Mouse (Mus musculus): ENCODE measurements around the gene Gm20388.
A peak's percentile ranks its signal among the peaks of the same experiment; 100 is the strongest.
"Not testable (repeated sequence)": the region's sequence is repeated elsewhere in the genome, so short reads cannot be mapped to it uniquely, and the experiment has no call there.

Gene Gm20388

DNA sequence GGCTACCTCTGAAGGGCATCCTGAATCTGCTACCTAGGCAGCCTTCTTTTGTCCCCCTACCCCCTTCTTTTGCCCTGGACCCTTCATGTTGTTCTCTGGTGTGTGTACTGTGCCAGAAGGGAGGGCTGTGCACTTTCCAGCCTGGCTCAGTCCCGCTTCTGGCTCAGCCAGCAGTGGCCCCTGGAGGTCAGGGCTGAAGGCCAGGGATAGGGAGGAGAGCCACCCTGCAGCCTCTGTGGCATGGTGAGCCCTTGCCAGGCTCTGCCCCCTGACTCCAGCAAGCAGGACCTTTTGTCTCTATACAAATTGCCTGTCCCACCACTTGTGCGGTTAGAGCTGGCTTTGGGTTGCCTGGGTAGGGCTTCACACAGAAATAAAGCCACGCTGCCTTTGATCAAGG lies 403.0 kb downstream of the Gm20388 start:
- DNase-seq (ENCODE audit: inconsistent ontology term) = no peak

DNA sequence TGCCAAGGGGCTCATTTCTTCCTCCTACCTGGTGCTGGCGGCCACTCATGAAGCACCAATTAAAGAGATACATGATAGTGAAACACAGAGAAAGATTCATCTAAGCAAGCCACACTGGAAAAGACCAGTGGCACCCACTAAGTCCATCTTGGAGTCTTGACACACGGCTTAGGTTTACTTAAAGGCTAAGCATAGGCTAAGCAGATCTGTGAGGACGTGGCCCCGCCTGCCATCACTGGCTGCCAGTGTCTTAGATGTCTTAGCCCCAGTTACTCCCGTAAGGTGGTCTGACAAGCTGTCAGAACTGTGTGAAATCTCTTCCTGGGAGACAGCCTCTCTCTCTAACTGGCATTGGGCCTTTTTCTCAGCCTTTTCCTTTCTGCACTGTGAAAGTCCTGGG lies 404.3 kb downstream of the Gm20388 start:
- DNase-seq (ENCODE audit: inconsistent ontology term) = no peak

DNA sequence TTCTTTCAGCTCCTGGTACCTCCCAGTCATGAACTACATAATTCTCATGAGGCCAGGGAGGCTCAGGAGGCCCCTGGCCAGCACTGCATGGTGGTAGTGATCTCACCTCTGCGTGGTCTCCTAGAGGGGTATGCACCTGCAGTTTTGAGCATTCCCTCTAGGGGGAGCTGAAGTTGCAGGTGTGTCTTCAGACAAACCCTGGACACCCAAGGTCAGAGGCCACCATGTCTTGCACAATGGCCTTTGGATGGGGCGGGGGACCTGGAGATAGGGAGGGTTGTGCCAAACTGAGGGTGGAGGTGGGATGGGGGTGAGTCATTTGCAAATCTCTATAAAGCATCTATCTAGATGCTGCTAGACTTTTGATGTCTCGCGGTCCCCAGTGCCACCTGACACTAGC lies 405.0 kb downstream of the Gm20388 start:
- no peak for DNase-seq (ENCODE audit: inconsistent ontology term)

DNA sequence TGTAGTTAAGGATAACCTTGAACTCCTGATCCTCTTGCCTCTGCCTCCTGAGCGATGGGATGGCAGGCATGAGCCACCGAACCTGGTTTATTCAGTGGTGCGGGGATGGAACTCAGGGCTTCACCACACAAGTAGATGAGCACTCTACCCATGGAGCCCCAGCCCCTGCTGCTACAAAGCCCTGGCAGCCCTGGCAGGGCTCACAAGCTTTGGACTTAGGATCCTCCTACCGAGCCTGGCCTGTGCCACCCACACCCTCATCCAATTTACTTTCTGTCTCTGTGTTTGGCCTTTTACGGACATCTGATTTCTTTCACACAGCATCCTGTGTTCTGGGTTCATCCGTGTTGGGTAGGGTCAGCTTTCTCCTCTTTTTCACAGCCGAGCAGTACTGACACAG lies 406.1 kb downstream of the Gm20388 start:
- no peak for DNase-seq (ENCODE audit: inconsistent ontology term)

DNA sequence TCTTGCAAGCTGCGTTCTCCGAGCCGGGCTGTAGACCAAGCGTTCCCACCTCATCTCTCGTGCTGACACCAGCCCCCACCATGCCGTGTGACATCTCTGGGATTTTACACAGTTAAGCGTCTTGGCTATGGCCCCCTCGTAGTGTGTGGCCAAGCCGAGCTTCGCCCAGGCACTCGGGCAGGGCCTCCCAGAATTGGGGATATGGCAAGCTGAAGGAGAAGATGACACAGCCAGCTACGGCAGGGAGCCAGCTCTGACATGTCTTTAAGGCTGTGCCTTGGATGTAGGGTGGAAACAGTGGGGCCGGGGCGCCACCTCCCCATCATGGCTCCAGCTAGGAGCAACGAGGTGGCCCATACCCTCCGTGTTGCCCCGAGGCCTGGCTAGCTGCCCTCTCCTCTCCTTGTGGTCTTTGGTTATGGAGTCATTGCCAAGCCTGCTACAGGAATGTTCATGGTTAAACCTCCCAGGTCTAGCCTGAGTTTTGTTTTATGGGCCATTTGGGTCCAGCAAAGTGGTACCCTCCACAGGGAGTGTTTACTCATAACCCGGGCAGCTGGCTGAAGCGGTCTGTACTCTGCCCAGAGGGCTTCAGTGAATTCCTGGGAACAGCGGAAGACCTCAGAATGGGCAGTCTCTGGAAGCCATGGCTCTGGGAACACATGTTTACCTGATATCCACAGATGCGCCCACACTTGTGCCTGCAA lies 406.6 kb downstream of the Gm20388 start:
- peak; percentile 61 for DNase-seq (ENCODE audit: inconsistent ontology term)

DNA sequence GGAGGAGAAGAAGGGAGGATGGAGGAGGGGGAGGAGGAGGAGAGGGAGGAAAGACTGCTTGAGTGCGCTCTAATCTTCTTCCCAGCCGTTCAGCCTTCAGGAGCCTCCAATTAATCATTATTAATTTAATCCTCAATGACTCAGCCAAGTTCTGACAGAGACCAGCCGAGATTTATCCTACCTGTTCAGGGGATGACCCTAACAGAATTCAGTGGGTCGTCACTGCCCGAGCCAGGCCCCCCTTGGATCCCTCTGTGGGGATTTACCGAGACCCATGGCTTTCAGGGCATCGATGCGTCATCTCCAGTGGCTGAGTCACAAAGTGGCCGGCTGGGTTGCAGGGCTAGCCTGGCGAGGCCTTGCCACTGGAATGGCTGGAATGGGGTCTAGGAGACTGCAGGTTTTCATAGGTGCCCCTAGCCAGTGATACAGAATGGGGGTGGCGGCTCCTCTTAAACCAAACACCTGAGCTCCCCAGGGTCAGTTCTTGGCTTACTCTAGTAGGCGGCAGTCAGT lies 407.9 kb downstream of the Gm20388 start:
- DNase-seq (ENCODE audit: inconsistent ontology term) = peak; percentile 80

DNA sequence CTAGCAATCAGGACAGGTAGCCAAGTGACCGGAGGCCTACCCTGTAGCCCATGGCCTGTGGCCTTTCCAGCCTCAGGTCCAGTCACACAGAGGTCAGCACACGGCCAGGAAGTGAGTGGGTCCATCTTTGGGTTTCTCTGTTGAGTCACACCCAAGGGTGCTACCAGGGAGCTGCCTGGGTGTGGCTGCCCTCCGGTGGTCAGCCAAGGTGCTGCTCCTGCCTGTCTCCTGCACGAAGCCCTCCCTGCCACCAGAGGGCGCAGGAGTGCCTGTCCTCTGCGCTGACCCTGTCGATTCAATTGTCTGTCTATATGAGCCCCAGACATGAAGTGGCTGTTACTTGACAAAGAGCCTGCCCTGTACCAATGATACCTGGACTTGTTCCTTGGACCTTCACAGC lies 408.8 kb downstream of the Gm20388 start:
- DNase-seq (ENCODE audit: inconsistent ontology term) = peak; percentile 59

DNA sequence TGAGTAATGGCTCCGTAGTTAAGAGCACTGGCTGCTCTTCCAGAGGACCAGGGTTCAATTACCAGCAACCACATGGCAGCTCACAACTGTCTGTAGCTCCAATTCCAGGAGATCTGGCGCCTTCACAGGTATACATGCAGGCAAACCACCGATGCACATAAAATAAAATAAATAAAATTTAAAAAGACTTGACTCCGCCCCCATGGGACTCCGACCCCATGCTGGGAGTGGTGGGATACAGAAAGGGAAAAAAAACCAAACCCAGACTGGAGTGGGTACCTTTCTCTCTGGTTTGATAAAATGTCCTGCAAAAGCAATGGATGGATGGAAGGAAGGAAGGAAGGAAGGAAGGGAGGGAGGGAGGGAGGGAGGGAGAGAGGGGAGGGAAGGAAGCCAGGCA lies 409.5 kb downstream of the Gm20388 start:
- no peak for DNase-seq (ENCODE audit: inconsistent ontology term)

DNA sequence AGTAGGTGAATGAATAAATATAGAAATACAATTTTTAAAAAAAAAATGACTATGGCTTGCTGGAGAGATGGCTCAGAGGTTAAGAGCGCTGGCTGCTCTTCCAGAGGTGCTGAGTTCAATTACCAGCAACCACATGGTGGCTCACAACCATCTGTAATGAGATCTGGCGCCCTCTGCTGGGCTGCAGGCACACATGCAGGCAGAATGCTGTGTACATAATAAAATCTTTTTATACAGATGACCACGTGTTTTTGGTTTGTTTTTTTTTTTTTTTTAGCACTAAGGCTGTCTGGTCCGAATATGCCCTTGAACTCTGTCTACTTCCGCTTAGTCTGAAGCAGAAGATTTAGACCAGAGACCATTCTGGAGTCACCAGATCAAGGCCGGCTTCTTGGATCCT lies 411.1 kb downstream of the Gm20388 start:
- no peak for DNase-seq (ENCODE audit: inconsistent ontology term)

DNA sequence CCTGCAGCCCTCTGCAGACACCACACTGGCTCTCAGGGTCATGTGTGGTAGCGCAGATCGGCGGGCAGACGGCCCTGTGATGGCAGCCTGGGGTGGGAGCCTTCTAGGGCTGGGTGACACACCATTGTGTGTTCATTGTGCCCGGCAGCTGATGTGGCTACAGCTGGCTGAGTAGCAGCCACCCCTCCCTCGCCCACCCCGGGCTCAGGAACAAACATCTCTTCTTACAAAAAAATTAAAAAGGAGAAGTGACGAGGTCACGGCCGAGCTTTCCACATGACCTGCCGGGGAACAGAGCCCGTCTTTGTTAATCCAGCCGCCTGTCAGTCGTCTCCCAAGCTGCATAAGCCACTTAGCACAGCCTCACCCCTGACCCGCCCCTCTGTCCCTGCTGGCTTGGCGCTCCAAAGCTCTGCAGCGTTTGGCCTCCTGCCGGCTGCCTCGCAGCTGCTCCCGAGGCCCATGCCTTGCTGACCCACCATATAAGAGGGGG lies 412.4 kb downstream of the Gm20388 start:
- DNase-seq (ENCODE audit: inconsistent ontology term) = peak; percentile 89

DNA sequence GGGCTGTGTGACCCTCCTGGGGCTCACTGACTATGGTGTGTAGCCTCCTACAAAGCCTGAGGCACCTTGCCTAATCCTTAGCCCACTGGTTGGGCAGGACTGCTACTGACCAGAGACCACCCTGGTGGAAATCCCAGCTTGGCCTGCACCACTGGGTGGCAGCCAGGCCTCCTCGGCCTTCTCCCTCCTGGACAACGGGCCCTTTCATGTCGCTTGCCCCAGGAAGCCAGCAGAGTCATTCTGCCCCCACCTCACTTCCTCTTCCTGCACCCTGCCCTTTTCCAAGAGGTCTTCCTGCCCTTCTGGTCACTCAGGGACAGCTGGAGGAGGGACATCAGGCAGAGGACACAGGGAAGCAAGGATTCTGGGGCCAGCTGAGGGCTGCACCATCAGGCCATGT lies 413.9 kb downstream of the Gm20388 start:
- DNase-seq (ENCODE audit: inconsistent ontology term) = no peak

DNA sequence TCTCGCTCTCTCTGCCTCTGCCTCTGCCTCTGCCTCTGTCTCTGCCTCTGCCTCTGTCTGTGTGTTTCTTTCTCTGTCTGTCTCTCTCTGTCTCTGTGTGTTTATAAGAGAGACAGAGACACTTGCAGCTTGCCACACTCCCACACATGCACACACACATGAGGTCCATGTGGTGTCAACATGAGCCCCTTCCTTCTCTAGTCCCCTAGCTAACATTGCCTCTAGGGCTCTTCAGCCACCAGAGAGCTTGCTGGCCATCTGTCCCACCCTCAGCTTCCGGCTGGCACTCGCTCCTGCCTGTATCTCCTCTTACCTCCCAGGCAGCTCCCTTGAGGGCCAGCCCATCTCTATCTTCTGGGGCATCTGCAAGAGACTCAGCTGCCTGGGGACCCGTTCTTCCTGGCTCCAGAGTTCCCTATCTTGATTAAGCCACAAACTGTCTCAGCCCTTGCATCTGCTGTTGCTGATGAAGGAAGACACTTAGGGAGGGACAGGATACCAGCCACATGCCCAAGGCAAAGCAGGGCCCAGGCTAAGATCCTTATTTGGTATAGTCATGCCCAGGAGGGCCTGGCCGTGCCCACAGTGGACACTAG lies 414.6 kb downstream of the Gm20388 start:
- no peak for DNase-seq (ENCODE audit: inconsistent ontology term)

DNA sequence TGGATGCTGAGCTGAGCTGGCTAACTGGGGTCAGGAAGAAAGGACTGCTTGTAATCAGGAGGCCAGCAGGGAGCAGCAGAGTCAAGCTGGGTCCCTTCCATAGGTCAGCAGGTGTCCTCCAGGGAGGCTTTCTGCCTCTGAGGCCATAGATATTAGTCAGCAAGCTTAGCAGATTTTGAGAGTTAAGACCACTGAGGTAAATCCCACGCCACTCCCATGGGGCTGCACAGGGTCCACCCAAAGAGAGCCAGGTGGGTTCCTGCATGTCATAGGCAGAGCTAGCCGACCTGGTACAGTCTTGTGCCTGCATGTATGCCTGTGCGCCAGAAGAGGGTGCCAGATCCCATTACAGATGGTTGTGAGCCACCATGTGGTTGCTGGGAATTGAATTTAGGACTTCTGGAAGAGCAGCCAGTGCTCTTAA lies 416.5 kb downstream of the Gm20388 start:
- DNase-seq (ENCODE audit: inconsistent ontology term) = peak; percentile 39

DNA sequence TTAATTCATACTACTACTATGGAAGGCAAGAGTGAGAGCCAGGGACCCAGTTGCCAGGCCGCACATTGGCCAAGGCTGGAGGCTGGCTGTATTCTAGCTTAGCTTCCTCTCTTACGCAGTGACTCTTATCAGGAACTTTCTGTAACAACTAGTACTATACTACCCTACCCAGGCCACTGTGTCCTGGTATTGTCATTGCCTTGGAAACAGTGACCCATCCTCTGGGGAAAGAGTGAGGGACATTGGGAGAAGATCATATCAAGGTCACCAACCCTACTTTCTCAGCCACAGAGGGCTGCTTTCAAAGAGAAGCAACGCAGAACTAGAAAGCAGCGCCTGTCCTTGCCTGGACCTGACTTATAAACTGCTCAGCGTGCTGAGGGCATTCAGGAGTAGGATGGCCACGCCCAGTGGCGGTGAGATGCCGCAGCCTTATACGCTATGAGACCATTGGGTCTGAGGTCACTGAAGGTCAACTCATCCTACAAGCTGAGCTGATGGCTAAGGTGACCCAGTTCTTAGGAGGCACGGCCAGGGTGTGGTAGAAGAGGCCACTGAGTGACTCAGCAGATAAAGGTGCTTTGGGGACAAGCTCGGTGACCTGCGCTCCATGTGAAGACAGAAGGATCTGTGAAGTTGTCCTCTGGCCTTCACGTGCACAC lies 417.9 kb downstream of the Gm20388 start:
- DNase-seq (ENCODE audit: inconsistent ontology term) = no peak

DNA sequence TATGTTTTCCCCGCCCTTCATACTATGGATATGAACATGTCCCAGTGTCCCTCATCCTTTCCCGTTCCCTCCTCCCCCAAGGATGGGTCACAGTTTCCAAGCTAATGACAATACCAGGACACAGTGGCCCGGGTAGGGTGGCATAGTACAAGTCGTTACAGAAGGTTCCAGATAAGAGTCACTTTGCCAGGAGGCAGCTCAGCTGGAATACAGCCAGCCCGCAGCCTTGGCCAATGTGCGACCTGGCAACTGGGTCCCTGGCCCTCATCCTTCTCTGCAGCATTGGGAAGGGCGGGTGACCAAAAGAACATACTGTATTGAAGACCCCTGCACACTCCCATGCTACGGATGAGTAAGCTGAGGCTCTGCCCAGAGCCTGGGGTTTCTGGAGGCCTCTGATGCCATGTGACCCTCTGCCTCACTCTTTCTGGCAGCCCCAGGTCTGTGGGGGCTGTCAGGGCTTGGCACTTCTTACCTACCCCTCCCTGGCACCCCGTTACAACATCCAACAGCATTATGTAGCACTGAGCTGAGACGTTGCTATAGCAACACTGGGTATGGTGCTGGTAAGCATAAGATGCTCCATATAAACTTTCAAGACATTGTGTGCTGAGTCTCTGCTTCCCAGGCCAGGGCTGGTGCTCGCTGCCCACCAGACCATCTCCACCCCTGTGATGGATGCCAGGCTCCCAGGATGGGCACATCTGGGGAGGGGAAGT lies 418.5 kb downstream of the Gm20388 start:
- DNase-seq (ENCODE audit: inconsistent ontology term) = no peak

DNA sequence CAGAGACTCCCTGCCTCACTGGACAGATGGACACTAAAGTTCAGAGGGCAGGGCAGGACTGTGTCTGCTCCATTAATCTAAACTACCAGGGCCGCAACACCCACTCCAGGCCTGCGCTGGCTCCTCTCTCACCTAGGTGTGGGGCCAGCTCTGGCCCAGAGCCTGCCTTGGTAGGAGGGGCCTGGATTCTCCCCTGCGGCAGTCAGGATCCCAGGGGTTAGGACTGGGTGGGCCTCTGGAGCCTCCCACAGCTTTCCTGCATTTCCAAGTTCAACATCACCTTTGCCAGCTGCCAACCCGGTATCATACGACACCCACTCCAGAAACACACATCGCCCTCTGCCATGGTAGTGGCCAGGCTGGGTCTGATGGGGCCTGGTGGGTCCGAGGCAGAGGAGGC lies 420.4 kb downstream of the Gm20388 start:
- DNase-seq (ENCODE audit: inconsistent ontology term) = no peak

DNA sequence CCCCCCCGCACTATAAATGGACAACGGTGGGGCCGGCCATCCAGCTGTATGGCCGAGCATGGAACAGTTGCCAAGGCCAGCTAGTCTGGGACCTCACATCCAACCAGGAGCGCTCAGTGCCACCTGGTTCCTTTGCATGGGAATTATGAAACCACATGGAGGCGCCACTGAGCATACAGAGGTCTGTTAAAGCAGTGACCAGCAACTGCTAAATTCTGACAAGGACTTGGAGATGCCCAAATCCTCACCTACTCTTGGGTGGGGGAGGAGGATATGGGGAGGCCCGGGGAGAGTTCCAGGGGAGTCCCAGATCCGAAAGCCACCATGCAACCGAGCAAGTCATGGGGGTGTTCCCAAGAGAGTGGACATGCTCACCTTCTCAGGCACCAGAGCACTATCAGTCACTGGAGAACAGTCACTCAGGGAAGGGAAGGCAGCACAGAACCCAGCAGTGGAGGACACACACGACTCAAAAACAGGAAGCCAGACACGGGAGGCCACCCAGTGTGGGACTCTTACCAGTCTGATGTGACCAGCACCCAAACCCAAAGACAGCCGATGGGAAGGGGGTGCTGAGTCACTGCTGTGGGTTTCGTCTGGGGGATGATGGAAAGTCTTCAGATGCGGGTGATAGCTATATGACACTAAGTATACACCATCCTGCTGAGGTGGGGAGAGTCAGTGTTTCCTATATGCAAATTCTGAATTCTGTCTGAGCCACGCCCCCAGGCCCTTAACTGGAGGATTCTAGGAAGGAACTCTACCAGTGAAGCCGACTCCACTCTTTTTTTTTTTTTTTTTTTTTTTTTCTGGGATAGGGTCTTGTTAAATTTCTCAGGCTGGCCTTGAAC lies 422.0 kb downstream of the Gm20388 start:
- no peak for DNase-seq (ENCODE audit: inconsistent ontology term)

DNA sequence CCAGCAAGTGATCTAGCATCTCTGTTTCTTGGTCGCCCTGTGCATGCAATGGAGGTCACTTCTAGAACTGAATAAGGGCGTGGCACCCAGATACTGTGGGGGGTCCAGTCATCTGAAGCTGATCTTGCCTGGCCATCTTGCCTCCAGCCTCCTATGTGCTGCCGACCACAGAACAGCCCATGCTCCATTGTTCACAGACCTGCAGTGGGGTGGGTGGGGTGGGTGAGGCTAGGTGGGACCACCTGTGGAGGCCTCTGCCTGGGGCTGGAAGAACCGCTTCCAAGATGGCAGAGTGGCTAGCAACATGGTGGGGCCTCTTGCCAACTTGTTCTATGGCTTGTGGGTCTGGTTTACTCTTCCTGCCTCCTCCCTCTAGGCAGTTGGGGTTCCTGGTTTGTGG lies 423.0 kb downstream of the Gm20388 start:
- DNase-seq (ENCODE audit: inconsistent ontology term) = no peak

DNA sequence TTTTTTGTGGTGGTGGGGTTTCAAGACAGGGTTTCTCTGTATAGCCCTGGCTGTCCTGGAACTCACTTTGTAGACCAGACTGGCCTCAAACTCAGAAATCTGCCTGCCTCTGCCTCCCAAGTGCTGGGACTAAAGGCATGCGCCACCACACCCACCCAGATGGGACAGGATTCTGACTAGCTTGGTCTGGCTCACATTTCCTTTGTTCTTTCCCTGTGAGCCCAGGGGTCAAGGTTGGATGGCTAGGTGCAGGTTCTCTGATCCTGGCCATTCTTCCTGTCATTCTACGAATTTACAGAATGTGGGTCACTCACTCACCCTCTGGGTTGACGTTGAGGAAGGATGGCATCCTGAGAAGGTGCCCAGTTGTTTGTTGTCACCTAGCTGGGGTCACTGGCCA lies 423.6 kb downstream of the Gm20388 start:
- DNase-seq (ENCODE audit: inconsistent ontology term) = not testable (repeated sequence)

DNA sequence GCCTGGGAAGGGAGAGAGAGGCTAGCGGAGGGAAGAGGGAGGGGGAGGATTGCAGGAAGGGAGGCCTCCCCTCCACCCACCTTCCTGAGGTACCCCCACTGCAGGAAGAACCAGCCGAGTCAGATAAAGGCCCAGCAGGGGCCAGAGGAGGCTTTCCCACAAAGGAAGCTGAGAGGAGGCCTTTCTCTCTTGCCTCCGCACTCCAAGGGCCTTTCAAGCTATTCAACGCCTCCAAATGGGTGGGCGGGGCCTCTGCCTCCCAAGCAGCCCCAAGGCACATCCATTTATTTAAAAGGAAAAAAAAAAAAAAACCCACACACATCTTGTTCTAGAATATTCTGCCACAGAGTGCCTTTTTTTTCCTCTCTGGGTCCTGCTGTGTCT lies 424.2 kb downstream of the Gm20388 start:
- DNase-seq (ENCODE audit: inconsistent ontology term) = peak; percentile 60

Data from Muller cell, postnatal 12 days (primary cell).